Mouse (Mus musculus): ENCODE data around the gene Pex11b. TPM values are rescaled to one million over a fixed set of nuclear protein-coding genes. Genes with fewer than 3 reads are reported as not detected.
"Not testable (repeated sequence)": the region's sequence is repeated elsewhere in the genome, so short reads cannot be mapped to it uniquely, and the experiment has no call there.

Gene Pex11b
- total RNA-seq, 2 experiments from 2014 or later = 14.5 to 23.6 TPM

- ATAC-seq (replicated peaks; ENCODE audit: poor library complexity, severe bottlenecking) = no peak
Measured at GRCm38 (mm10) chr3:96606618-96607017, 28.6 kb upstream of the Pex11b start.

DNA sequence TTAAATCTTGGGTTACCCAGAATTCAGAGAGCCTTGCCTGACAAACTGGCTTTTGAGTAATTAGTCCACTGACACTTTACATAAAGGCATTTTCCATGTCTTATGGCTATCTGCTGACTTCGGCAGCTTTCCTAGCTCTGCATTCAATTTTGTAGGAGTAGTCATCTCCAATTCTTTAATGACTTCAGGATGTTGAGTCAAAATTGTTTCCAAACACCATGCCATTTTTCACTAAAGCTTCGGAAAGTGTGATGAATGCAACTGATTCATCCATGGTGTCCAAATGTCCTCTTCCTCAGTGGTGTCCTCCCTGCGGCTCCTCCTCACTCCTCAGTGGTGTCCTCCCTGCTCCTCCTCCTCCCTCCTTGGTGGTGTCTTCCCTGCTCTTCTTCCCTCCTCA, 17.2 kb upstream of the Pex11b start:
- ATAC-seq (replicated peaks; ENCODE audit: poor library complexity, severe bottlenecking) = no peak

- ATAC-seq (replicated peaks; ENCODE audit: poor library complexity, severe bottlenecking) = no peak
Measured at GRCm38 (mm10) chr3:96623201-96623600, 12.0 kb upstream of the Pex11b start.

GRCm38 (mm10) chr3:96629729-96630600, 5.2 kb upstream of the Pex11b start, which contains the start of gene Rbm8a:
Gene Rbm8a, plus strand, starts transcription at chr3:96629933.
- peak; percentile 99 for ATAC-seq (replicated peaks; ENCODE audit: poor library complexity, severe bottlenecking)

DNA sequence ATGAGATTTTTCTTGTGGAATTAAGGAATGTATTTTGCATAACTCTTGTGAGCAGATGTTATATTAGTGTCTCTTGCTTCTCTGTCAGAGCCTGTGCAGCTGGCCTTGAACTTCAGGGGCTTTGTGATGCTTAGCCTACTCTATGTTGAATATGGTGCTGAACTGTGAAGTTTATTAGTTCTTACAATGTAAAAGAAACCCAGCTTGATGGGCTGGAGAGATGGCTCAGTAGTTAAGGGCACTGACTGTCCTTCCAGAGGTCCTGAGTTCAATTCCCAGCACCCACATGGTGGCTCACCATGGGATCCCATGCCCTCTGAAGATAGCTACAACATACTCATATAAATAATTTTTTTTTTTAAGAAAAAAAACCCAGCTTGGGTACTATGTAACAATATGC, 3.1 kb upstream of the Pex11b start:
- ATAC-seq (replicated peaks; ENCODE audit: poor library complexity, severe bottlenecking) = no peak

- no peak for ATAC-seq (replicated peaks; ENCODE audit: poor library complexity, severe bottlenecking)
Measured at GRCm38 (mm10) chr3:96634015-96634414, 1.2 kb upstream of the Pex11b start.

GRCm38 (mm10) chr3:96635906-96636305, 730 bp downstream of the Pex11b start:
- ATAC-seq (replicated peaks; ENCODE audit: poor library complexity, severe bottlenecking) = no peak

- ATAC-seq (replicated peaks; ENCODE audit: poor library complexity, severe bottlenecking) = no peak
Measured at GRCm38 (mm10) chr3:96636448-96636847, 1.3 kb downstream of the Pex11b start.

DNA sequence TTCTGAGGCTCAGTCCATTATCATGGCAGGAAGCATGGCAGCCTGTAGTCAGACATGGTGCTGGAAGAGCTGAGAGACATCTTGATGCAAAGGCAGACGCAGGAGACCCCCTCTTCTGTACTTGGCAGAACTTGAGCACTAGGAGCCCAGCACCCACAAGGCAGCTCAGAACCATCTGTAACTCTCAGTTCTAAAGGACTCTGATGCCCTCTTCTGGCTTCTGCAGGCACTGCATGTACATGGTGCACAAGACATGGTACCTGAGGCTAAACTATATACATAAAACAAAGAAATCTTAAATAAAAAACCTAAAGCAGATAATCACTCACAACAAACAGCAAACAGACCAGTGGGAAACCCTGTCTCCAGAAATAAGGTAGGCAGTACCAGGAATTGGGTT, 4.0 kb downstream of the Pex11b start:
- peak; percentile 50 for ATAC-seq (replicated peaks; ENCODE audit: poor library complexity, severe bottlenecking)

GRCm38 (mm10) chr3:96645018-96645649, 10.0 kb downstream of the Pex11b start, which contains the start of gene Itga10:
Gene Itga10, plus strand, starts transcription at chr3:96645584.
- ATAC-seq (replicated peaks; ENCODE audit: poor library complexity, severe bottlenecking) = 0 out of 2 replicates have a peak, but pooled peaks have one; percentile 33

DNA sequence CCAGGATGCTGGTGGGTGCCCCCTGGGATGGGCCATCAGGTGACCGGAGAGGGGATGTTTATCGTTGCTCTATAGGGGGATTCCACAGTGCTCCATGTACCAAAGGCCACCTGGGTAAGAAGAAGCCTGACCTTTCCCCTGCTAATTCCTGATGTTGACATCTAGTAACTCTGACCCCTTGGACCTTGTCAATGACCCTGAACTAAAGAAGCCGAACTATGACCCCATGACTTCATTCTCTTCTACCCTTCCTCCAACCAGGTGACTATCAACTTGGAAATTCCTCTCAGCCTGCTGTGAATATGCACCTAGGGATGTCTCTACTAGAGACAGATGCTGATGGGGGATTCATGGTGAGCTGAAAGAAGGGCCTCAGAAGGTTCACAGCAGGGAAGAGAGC, 12.2 kb downstream of the Pex11b start:
- no peak for ATAC-seq (replicated peaks; ENCODE audit: poor library complexity, severe bottlenecking)

DNA sequence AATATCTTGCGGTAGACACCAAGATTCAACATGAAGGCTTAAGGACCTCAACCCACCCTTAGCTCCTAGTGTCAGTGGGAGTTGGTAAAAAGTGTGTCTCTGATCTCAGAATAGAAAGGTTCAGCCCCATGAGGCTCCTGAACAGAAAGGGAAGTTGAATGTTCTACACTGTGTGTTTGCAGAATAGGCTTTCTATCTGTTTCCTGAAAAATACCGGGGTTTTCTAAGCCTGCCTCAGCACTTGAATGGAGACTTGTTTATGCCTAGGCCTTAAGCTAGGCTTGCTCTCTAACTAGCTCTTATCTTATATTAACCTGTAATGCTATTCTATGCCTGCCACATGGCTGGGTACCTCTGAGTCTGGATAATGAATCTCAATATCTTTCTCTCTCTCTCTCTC, 25.7 kb downstream of the Pex11b start:
- peak; percentile 29 for ATAC-seq (replicated peaks; ENCODE audit: poor library complexity, severe bottlenecking)

GRCm38 (mm10) chr3:96662731-96663316, 27.6 kb downstream of the Pex11b start:
- no peak for ATAC-seq (replicated peaks; ENCODE audit: poor library complexity, severe bottlenecking)

DNA sequence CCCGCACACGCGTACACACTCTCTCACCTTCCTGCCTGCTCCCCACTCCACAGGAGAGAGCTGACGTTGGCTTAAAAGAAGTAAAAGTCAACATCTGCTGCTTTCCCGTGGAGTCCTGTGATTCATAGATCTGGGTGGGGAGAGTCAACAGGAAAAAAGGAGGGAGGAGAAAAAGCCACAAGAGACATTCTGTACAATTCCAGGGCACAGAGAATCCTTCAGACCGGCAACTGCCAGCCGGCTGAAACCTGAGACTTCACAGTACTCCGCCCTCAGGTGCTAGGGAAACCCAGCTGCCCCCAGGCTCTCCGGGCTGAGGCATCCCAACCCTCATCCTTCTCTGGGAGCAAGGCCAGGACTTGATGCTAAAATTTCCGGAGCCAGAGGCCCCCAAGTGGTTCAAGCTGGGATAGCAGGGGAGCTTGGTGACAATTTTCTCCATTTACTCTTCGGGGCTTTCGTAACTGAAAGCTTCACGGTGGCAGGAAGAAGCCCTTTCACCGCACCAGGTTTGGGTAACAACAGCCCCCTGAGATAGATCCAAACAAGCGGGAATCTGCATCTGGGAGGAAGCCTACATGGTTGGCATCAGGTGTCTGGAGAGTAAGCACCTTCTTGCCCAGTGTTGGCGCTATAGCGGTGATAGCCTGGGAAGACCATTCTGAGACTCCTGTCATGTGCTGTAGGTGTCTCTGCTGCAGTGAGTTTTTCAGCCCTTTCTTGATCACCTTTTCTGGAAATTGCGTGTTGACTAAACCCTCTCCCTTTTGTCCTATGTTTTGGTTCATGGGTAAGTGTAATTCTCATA, 28.5 kb downstream of the Pex11b start:
- peak; percentile 73 for ATAC-seq (replicated peaks; ENCODE audit: poor library complexity, severe bottlenecking)

- not testable (repeated sequence) for ATAC-seq (replicated peaks; ENCODE audit: poor library complexity, severe bottlenecking)
Measured at GRCm38 (mm10) chr3:96665732-96666363, 30.7 kb downstream of the Pex11b start.

- ATAC-seq (replicated peaks; ENCODE audit: poor library complexity, severe bottlenecking) = no peak
Measured at GRCm38 (mm10) chr3:96666916-96667315, 31.7 kb downstream of the Pex11b start.

DNA sequence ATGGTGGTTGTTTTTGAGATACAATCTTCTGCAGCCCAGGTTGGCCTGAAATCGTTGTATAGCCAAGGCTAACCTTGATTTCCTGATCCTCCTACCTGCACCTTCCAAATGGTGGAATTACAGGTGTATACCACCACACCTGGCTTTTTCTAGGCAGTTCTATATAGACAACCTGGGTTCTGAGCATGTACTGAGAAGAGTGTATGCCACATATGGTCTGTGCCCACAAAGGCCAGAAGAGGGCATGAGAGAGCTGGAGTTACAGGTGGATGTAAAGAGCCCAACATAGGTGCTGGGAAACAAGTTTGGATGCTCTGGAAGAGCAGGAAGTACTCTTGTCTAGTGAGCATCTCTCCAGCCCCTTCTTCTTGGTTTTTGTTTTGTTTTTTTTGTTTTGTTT, 32.1 kb downstream of the Pex11b start:
- no peak for ATAC-seq (replicated peaks; ENCODE audit: poor library complexity, severe bottlenecking)

DNA sequence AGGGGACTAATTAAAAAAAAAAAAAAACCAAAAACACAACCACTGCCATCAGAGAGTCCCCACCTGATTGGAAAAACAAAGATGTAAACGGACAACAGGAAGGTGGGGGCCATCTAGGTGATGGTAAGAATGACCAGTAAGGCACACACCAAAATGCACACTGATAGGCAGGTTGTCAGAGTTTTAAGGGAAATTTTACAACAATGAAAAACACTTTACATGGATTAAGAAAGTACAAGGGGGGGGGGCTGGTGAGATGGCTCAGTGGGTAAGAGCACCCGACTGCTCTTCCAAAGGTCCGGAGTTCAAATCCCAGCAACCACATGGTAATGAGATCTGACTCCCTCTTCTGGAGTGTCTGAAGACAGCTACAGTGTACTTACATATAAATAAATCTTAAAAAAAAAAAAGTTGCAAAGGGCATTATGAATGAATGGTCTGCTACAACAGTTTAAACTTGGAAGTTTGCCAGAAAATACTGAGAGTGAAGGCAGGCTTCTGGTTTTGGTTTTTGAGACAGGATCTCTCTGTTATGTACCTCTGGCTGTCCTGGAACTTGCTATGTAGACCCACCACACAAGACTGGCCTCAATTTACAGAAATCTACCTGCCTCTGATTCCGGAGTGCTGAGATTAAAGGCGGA, 33.4 kb downstream of the Pex11b start:
- no peak for ATAC-seq (replicated peaks; ENCODE audit: poor library complexity, severe bottlenecking)

- ATAC-seq (replicated peaks; ENCODE audit: poor library complexity, severe bottlenecking) = peak; percentile 99
Measured at GRCm38 (mm10) chr3:96669727-96670468, 34.7 kb downstream of the Pex11b start, which contains the start of gene Ankrd35. Gene Ankrd35, plus strand, starts transcription at chr3:96670131.
